ENCODE assay signal across 25 mouse cellular contexts in the genomic region with DNA sequence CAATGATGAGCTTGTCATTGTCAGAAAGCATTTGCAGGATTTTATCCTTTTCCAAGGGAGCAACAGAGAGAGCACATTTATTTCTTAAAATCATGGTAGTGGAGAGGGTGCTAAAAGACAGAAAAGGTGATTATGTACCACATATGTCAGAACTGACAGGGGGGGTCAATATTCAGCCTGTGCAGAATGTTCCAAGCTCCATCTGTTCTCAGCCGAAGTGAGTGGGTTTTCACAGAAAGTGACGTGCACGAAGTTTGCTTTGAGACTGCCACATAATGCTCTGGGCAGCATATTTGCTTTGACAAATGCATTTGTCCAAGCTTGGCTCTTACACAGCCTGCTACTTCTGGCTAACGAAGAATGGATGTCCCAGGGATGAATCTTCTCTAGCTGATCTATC.
DNase-seq lines count a peak whose midpoint lies in the region; ATAC-seq lines count a peak whose summit lies in the region.
"Had no signal": no experiment of that assay in that cellular context is flagged by ENCODE, and none has a peak within 500 bp of the region (broad histone marks: within the 10 kb centered on the region; RNA-seq: fewer than 3 reads in every experiment).

No protein-coding gene starts in this region.

- no peaks in the 10 kb centered on the region for H3K9me3 ChIP-seq in forebrain, embryonic 13.5 days (replicated peaks)
- no peaks in the 10 kb centered on the region for H3K9me3 ChIP-seq in forebrain, embryonic 15.5 days
- no peaks in the 10 kb centered on the region for H3K9me3 ChIP-seq in midbrain, embryonic 11.5 days (ENCODE audit: control insufficient read depth, low read length)
- H3K9me3 ChIP-seq: forebrain, embryonic 10.5 days; heart, embryonic 10.5 days; hindbrain, embryonic 15.5 days; limb, embryonic 10.5 days; liver, embryonic 15.5 days; lung, embryonic 15.5 days; midbrain, embryonic 15.5 days; neural tube, embryonic 12.5 days had no signal

- WGBS in forebrain, embryonic 13.5 days = 84% methylated on average over 4 of the region's 4 CpGs
- 62% methylated on average over 4 of the region's 4 CpGs for WGBS in forebrain, embryonic 15.5 days
- 87% methylated on average over 4 of the region's 4 CpGs for WGBS in midbrain, embryonic 11.5 days

- no peak overlapping the region for H3K4me3 ChIP-seq in forebrain, embryonic 13.5 days
- no peak overlapping the region for H3K4me3 ChIP-seq in forebrain, embryonic 15.5 days
- H3K4me3 ChIP-seq in midbrain, embryonic 11.5 days (ENCODE audit: low read depth, low read length) = no peak overlapping the region
- H3K4me3 ChIP-seq: forebrain, embryonic 10.5 days; heart, embryonic 10.5 days; hindbrain, embryonic 15.5 days; limb, embryonic 10.5 days; liver, embryonic 15.5 days; lung, embryonic 15.5 days; midbrain, embryonic 15.5 days; neural tube, embryonic 12.5 days had no signal

- no peak overlapping the region; the same call in 1 of the 2 replicates for H3K27ac ChIP-seq in forebrain, embryonic 13.5 days
- no peak overlapping the region for H3K27ac ChIP-seq in forebrain, embryonic 15.5 days (replicated peaks)
- H3K27ac ChIP-seq in midbrain, embryonic 11.5 days (ENCODE audit: low read depth, low read length) = no peak overlapping the region
- H3K27ac ChIP-seq: forebrain, embryonic 10.5 days; heart, embryonic 10.5 days; hindbrain, embryonic 15.5 days; limb, embryonic 10.5 days; liver, embryonic 15.5 days; lung, embryonic 15.5 days; midbrain, embryonic 15.5 days; neural tube, embryonic 12.5 days; stomach, postnatal 0 days had no signal

- no peak overlapping the region for H3K9ac ChIP-seq in forebrain, embryonic 13.5 days
- H3K9ac ChIP-seq in forebrain, embryonic 15.5 days (replicated peaks) = no peak overlapping the region
- H3K9ac ChIP-seq in midbrain, embryonic 11.5 days (ENCODE audit: low read length) = no peak overlapping the region
- H3K9ac ChIP-seq: hindbrain, embryonic 15.5 days; liver, embryonic 15.5 days; lung, embryonic 15.5 days; midbrain, embryonic 15.5 days; neural tube, embryonic 12.5 days had no signal

- H3K4me2 ChIP-seq in forebrain, embryonic 13.5 days = no peak overlapping the region
- no peak overlapping the region for H3K4me2 ChIP-seq in forebrain, embryonic 15.5 days (replicated peaks)
- no peak overlapping the region for H3K4me2 ChIP-seq in midbrain, embryonic 11.5 days
- H3K4me2 ChIP-seq: hindbrain, embryonic 15.5 days; liver, embryonic 15.5 days; lung, embryonic 15.5 days; midbrain, embryonic 15.5 days; neural tube, embryonic 12.5 days had no signal

- no peaks in the 10 kb centered on the region for H3K36me3 ChIP-seq in forebrain, embryonic 13.5 days (ENCODE audit: poor library complexity, severe bottlenecking)
- H3K36me3 ChIP-seq in forebrain, embryonic 15.5 days = no peaks in the 10 kb centered on the region
- H3K36me3 ChIP-seq in midbrain, embryonic 11.5 days (ENCODE audit: control insufficient read depth, insufficient read depth, low read length) = no peaks in the 10 kb centered on the region
- H3K36me3 ChIP-seq: forebrain, embryonic 10.5 days; heart, embryonic 10.5 days; limb, embryonic 10.5 days; liver, embryonic 15.5 days; lung, embryonic 15.5 days had no signal

- peak; percentile 33 for DNase-seq in layer of hippocampus, adult 11-12 months (ENCODE audit: low spot score)
- no peak for DNase-seq in layer of hippocampus, postnatal 14 days (ENCODE audit: low spot score in 2 of 2)
- peak; percentile 48 to 59 for DNase-seq in right cerebral cortex, adult 2 months (ENCODE audit: low spot score in 2 of 2)
- DNase-seq in right cerebral cortex, postnatal 14 days = no peak
- no peak for DNase-seq in cerebellum, adult 11 months
- DNase-seq in midbrain, embryonic 11.5 days (ENCODE audit: low spot score, missing footprints) = no peak
- DNase-seq: adrenal gland, adult 8-10 months; cerebellum, adult 9-11 months; kidney, adult 8-10 months; kidney, postnatal 10 days; liver; lung, postnatal 36 days; retina, postnatal 1 day had no signal

- ATAC-seq in forebrain, embryonic 13.5 days = 0 out of 2 replicates have a peak, but pooled peaks have one; percentile 24
- no peak for ATAC-seq in forebrain, embryonic 15.5 days (replicated peaks)
- no peak for ATAC-seq in midbrain, embryonic 11.5 days (ENCODE audit: low FRiP score)
- ATAC-seq: activated CD4-positive, CD25-positive, alpha-beta regulatory T cell, adult 4 months; midbrain, embryonic 15.5 days had no signal

- H3K4me1 ChIP-seq in forebrain, embryonic 13.5 days = no peaks in the 10 kb centered on the region
- H3K4me1 ChIP-seq in forebrain, embryonic 15.5 days = no peaks in the 10 kb centered on the region
- no peaks in the 10 kb centered on the region for H3K4me1 ChIP-seq in midbrain, embryonic 11.5 days (ENCODE audit: control insufficient read depth, insufficient read depth, low read length)
- H3K4me1 ChIP-seq: forebrain, embryonic 10.5 days; heart, embryonic 10.5 days; hindbrain, embryonic 15.5 days; limb, embryonic 10.5 days; liver, embryonic 15.5 days; lung, embryonic 15.5 days; midbrain, embryonic 15.5 days; neural tube, embryonic 12.5 days had no signal

- no peaks in the 10 kb centered on the region for H3K27me3 ChIP-seq in forebrain, embryonic 13.5 days
- H3K27me3 ChIP-seq in forebrain, embryonic 15.5 days = no peaks in the 10 kb centered on the region
- H3K27me3 ChIP-seq in midbrain, embryonic 11.5 days (ENCODE audit: control insufficient read depth, insufficient read depth, low read length) = no peaks in the 10 kb centered on the region
- H3K27me3 ChIP-seq: hindbrain, embryonic 15.5 days; liver, embryonic 15.5 days; lung, embryonic 15.5 days; midbrain, embryonic 15.5 days; neural tube, embryonic 12.5 days had no signal

Comparison
In these comparisons a context has a peak if more than half of its experiments do, and no peak if none do; other contexts are left out.
1. DNase-seq: peak in layer of hippocampus, adult 11-12 months (single experiment) and right cerebral cortex, adult 2 months (2 of 2); none in layer of hippocampus, postnatal 14 days (0 of 2), right cerebral cortex, postnatal 14 days (single experiment), cerebellum, adult 11 months (single experiment) and midbrain, embryonic 11.5 days (single experiment).